Mouse (Mus musculus) embryonic facial prominence, embryonic 13.5 days (tissue): Measurements from ENCODE around the gene Spata21. TPM values are rescaled to one million over a fixed set of nuclear protein-coding genes. Genes with fewer than 3 reads are reported as not detected.

Source experiments
- ATAC-seq: fragments of 200-750 bp; cut with Nextera tagmentation; 2 replicates; pipeline ENCODE4 v1.8.0; 2017; ENCODE audit warnings: low read depth; ENCODE audit not compliant: insufficient number of reproducible peaks, insufficient read depth, low FRiP score, low TSS enrichment
- H3K27ac ChIP-seq: fragments of 300-500 bp; sonication (generic); 2 replicates; pipeline ENCODE4 v1.5.1; 2015; ENCODE audit warnings: moderate library complexity, mild to moderate bottlenecking, inconsistent platforms
- H3K27me3 ChIP-seq: fragments of 300-500 bp; sonication (generic); 2 replicates; pipeline ENCODE4 v1.6.1; 2015; ENCODE audit warnings: mild to moderate bottlenecking, inconsistent platforms
- H3K36me3 ChIP-seq: fragments of 300-500 bp; sonication (generic); 2 replicates; pipeline ENCODE4 v1.6.1; 2015; ENCODE audit warnings: mild to moderate bottlenecking, inconsistent platforms
- H3K4me1 ChIP-seq: fragments of 300-500 bp; sonication (generic); 2 replicates; pipeline ENCODE4 v1.6.1; 2015; ENCODE audit warnings: inconsistent platforms
- H3K4me2 ChIP-seq: fragments of 300-500 bp; sonication (generic); 2 replicates; pipeline ENCODE4 v1.6.1; 2015; ENCODE audit warnings: moderate library complexity, mild to moderate bottlenecking, inconsistent platforms
- H3K4me3 ChIP-seq: fragments of 300-500 bp; sonication (generic); 2 replicates; pipeline ENCODE4 v1.5.1; 2015; ENCODE audit warnings: mild to moderate bottlenecking, inconsistent platforms
- H3K9ac ChIP-seq: fragments of 300-500 bp; sonication (generic); 2 replicates; pipeline ENCODE4 v1.6.1; 2015; ENCODE audit warnings: mild to moderate bottlenecking, inconsistent platforms
- H3K9me3 ChIP-seq: fragments of 300-500 bp; sonication (generic); 2 replicates; pipeline ENCODE4 v1.6.1; 2016; ENCODE audit warnings: inconsistent platforms
- WGBS: fragments of 180-500 bp; shearing (Covaris S2); methylation state at CpG from one replicate; pipeline ENCODE4 v1.1.7; 2015; ENCODE audit warnings: mixed read lengths; 5-methylcytosine and 5-hydroxymethylcytosine counted together
- polyA plus RNA-seq: library from polyadenylated mRNA; unstranded; fragments of >200 nt; fragmentation: Nextera tagmentation; extraction: Ambion mirVana; gene quantifications from 2 replicates; pipeline ENCODE4 v1.2.1, GENCODE M21; 2015

Gene Spata21
- polyA plus RNA-seq, 1 experiment from 2014 or later, result 0.22 TPM

- H3K4me2 ChIP-seq, result peak within 1 kb of the TSS; percentile 97
- peaks cover 17% of the 10 kb centered on the region for H3K4me1 ChIP-seq
- under 1% methylated on average over 67 of the region's 67 CpGs for WGBS
- H3K36me3 ChIP-seq, result peaks cover 20% of the 10 kb centered on the region
- peak within 1 kb of the TSS; percentile 39; the same call in 1 of the 2 replicates for H3K27ac ChIP-seq
- no peaks in the 10 kb centered on the region for H3K9me3 ChIP-seq
- no peaks in the 10 kb centered on the region for H3K27me3 ChIP-seq
- H3K4me3 ChIP-seq, result peak within 1 kb of the TSS; percentile 98
- peak within 1 kb of the TSS; percentile 93 for H3K9ac ChIP-seq
- ATAC-seq, result peak; percentile 78
Observed at GRCm38 (mm10) chr4:141077681-141078509, 10.2 kb upstream of the Spata21 start, which contains the start of gene Necap2. Gene Necap2, minus strand, starts transcription at chr4:141078357.

GRCm38 (mm10) chr4:141078510-141079137 is 9.5 kb upstream of the Spata21 start:
- ATAC-seq, result no peak
- H3K4me3 ChIP-seq, result peak overlapping the region; percentile 98

GRCm38 (mm10) chr4:141086862-141087261 is 1.3 kb upstream of the Spata21 start:
- Histone ChIP-seq H3K9me3 (no peaks in the 10 kb centered on the region), H3K36me3 (no peaks in the 10 kb centered on the region), H3K27ac (no peak overlapping the region), H3K4me3 (no peak overlapping the region), H3K9ac (no peak overlapping the region), H3K27me3 (no peaks in the 10 kb centered on the region), H3K4me2 (no peak overlapping the region), H3K4me1 (no peaks in the 10 kb centered on the region)
- WGBS, result 78% methylated on average over 10 of the region's 10 CpGs
- no peak for ATAC-seq

More at GRCm38 (mm10) chr4:141078510-141079137, 9.5 kb upstream of the Spata21 start:
- Histone ChIP-seq H3K4me1 (peaks cover 17% of the 10 kb centered on the region), H3K9ac (no peak overlapping the region), H3K4me2 (0 out of 2 replicates have a peak overlapping the region, but pooled peaks have one; percentile 9), H3K36me3 (peaks cover 13% of the 10 kb centered on the region), H3K27ac (no peak overlapping the region), H3K27me3 (no peaks in the 10 kb centered on the region), H3K9me3 (no peaks in the 10 kb centered on the region)
- 74% methylated on average over 18 of the region's 18 CpGs for WGBS

GRCm38 (mm10) chr4:141088714-141089113 is 581 bp downstream of the Spata21 start:
- Histone ChIP-seq H3K27ac (no peak overlapping the region), H3K9ac (no peak overlapping the region), H3K9me3 (no peaks in the 10 kb centered on the region), H3K4me2 (no peak overlapping the region), H3K4me3 (no peak overlapping the region), H3K36me3 (no peaks in the 10 kb centered on the region), H3K4me1 (no peaks in the 10 kb centered on the region), H3K27me3 (no peaks in the 10 kb centered on the region)
- WGBS, result 63% methylated on average over 9 of the region's 9 CpGs
- ATAC-seq, result no peak

- WGBS, result 77% methylated on average over 10 of the region's 10 CpGs
- ATAC-seq, result peak; percentile 29; the same call in 1 of the 2 replicates
- H3K4me3 ChIP-seq, result no peak overlapping the region
- no peak overlapping the region for H3K4me2 ChIP-seq
- H3K4me1 ChIP-seq, result peaks cover 3% of the 10 kb centered on the region; the same call in 1 of the 2 replicates
- no peak overlapping the region for H3K27ac ChIP-seq
- H3K9ac ChIP-seq, result no peak overlapping the region
- H3K27me3 ChIP-seq, result no peaks in the 10 kb centered on the region
- no peaks in the 10 kb centered on the region for H3K36me3 ChIP-seq
- H3K9me3 ChIP-seq, result no peaks in the 10 kb centered on the region
Observed at GRCm38 (mm10) chr4:141095016-141095415, 6.9 kb downstream of the Spata21 start.

DNA sequence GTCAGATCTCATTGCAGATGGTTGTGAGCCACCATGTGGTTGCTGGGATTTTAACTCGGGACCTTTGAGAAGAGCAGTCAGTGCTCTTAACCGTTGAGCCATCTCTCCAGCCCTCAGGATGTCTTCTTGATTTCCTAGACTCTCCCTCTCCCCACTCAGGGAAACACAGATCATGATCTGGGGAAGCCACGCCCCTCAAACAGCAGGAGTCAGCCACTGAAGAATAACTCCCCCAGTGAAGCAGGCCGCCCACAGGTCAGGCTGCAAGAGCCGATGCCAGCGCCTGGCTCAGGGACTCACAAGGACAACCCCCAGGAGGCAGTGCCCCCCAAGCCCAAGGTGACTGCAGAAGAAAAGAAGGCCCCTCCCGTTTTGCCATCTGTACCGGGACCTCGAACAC is 8.6 kb downstream of the Spata21 start:
- no peaks in the 10 kb centered on the region for H3K27me3 ChIP-seq
- H3K4me2 ChIP-seq, result no peak overlapping the region
- H3K27ac ChIP-seq, result no peak overlapping the region
- H3K4me3 ChIP-seq, result no peak overlapping the region
- no peaks in the 10 kb centered on the region for H3K9me3 ChIP-seq
- WGBS, result 16% methylated on average over 9 of the region's 9 CpGs
- H3K4me1 ChIP-seq, result peaks cover 3% of the 10 kb centered on the region; the same call in 1 of the 2 replicates
- no peak for ATAC-seq
- H3K9ac ChIP-seq, result no peak overlapping the region
- no peaks in the 10 kb centered on the region for H3K36me3 ChIP-seq

DNA sequence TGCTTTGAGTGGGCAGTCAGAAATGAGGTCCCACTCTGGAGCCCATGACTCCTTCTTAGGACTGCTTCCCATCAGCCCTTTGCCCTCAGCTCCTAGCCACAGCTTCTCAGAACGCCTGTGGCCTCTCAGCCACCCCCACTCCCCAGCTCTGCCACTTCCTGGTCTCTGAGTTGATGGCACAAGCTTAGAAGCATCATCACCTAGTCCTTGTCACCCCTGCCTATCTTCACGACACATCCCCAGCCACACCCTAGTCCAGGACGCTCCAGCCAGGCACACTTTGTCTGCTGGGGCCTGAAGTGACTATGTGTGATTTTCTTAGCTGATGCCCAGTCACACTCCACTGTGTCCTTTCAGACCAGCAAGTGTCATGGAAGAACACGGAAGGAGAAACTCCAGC is 10.8 kb downstream of the Spata21 start:
- H3K9ac ChIP-seq, result no peak overlapping the region
- peaks cover 3% of the 10 kb centered on the region; the same call in 1 of the 2 replicates for H3K4me1 ChIP-seq
- no peaks in the 10 kb centered on the region for H3K36me3 ChIP-seq
- no peaks in the 10 kb centered on the region for H3K27me3 ChIP-seq
- no peak overlapping the region for H3K4me2 ChIP-seq
- 66% methylated on average over 4 of the region's 4 CpGs for WGBS
- H3K4me3 ChIP-seq, result no peak overlapping the region
- no peak for ATAC-seq
- H3K9me3 ChIP-seq, result no peaks in the 10 kb centered on the region
- no peak overlapping the region for H3K27ac ChIP-seq

- WGBS, result 72% methylated on average over 5 of the region's 5 CpGs
- H3K27me3 ChIP-seq, result no peaks in the 10 kb centered on the region
- H3K4me2 ChIP-seq, result no peak overlapping the region
- no peak overlapping the region for H3K27ac ChIP-seq
- no peak overlapping the region for H3K9ac ChIP-seq
- no peaks in the 10 kb centered on the region for H3K36me3 ChIP-seq
- H3K4me3 ChIP-seq, result no peak overlapping the region
- no peak for ATAC-seq
- H3K9me3 ChIP-seq, result no peaks in the 10 kb centered on the region
- peaks cover 3% of the 10 kb centered on the region; the same call in 1 of the 2 replicates for H3K4me1 ChIP-seq
Observed at GRCm38 (mm10) chr4:141099956-141100355, 11.8 kb downstream of the Spata21 start.

GRCm38 (mm10) chr4:141101291-141101690 is 13.2 kb downstream of the Spata21 start:
- H3K36me3 ChIP-seq, result no peaks in the 10 kb centered on the region
- ATAC-seq, result no peak
- H3K4me3 ChIP-seq, result no peak overlapping the region
- no peaks in the 10 kb centered on the region for H3K27me3 ChIP-seq
- WGBS, result 87% methylated on average over 9 of the region's 9 CpGs
- no peak overlapping the region for H3K27ac ChIP-seq
- no peaks in the 10 kb centered on the region for H3K9me3 ChIP-seq
- H3K4me1 ChIP-seq, result peaks cover 3% of the 10 kb centered on the region; the same call in 1 of the 2 replicates
- no peak overlapping the region for H3K4me2 ChIP-seq
- H3K9ac ChIP-seq, result no peak overlapping the region

GRCm38 (mm10) chr4:141101855-141102254 is 13.7 kb downstream of the Spata21 start:
- WGBS, result 70% methylated on average over 6 of the region's 6 CpGs
- Histone ChIP-seq H3K27me3 (no peaks in the 10 kb centered on the region), H3K36me3 (no peaks in the 10 kb centered on the region), H3K4me1 (peaks cover under 1% of the 10 kb centered on the region; the same call in 1 of the 2 replicates), H3K4me3 (no peak overlapping the region), H3K9me3 (no peaks in the 10 kb centered on the region), H3K9ac (no peak overlapping the region), H3K4me2 (no peak overlapping the region), H3K27ac (no peak overlapping the region)
- ATAC-seq, result no peak

- no peaks in the 10 kb centered on the region for H3K4me1 ChIP-seq
- ATAC-seq, result no peak
- WGBS, result 79% methylated on average over 16 of the region's 16 CpGs
- H3K27me3 ChIP-seq, result no peaks in the 10 kb centered on the region
- no peak overlapping the region for H3K27ac ChIP-seq
- H3K9ac ChIP-seq, result no peak overlapping the region
- H3K4me3 ChIP-seq, result no peak overlapping the region
- no peak overlapping the region for H3K4me2 ChIP-seq
- H3K9me3 ChIP-seq, result no peaks in the 10 kb centered on the region; the same call in 1 of the 2 replicates
- peaks cover 15% of the 10 kb centered on the region for H3K36me3 ChIP-seq
Observed at GRCm38 (mm10) chr4:141106526-141107183, 18.5 kb downstream of the Spata21 start.
